Mouse (Mus musculus) midbrain, embryonic 12.5 days (tissue): Measurements from ENCODE around the gene Olfr1368. TPM values are rescaled to one million over a fixed set of nuclear protein-coding genes. Genes with fewer than 3 reads are reported as not detected.
A peak's percentile ranks its signal among the peaks of the same experiment; 100 is the strongest.

ENCODE experiments used
- ATAC-seq: fragments of 200-750 bp; cut with Nextera tagmentation; 2 replicates; pipeline ENCODE4 v1.8.0; 2017; ENCODE audit warnings: low read depth, moderate TSS enrichment, moderate library complexity; ENCODE audit not compliant: low FRiP score
- H3K27ac ChIP-seq: fragments of 300-500 bp; sonication (generic); replicated peaks from 2 replicates; pipeline ENCODE4 v1.5.1; 2016; ENCODE audit warnings: mild to moderate bottlenecking
- H3K27me3 ChIP-seq: fragments of 300-500 bp; sonication (generic); 2 replicates; pipeline ENCODE4 v1.6.1; 2016; ENCODE audit warnings: mild to moderate bottlenecking
- H3K36me3 ChIP-seq: fragments of 300-500 bp; sonication (generic); 2 replicates; pipeline ENCODE4 v1.6.1; 2016
- H3K4me1 ChIP-seq: fragments of 300-500 bp; sonication (generic); 2 replicates; pipeline ENCODE4 v1.6.1; 2016
- H3K4me2 ChIP-seq: fragments of 300-500 bp; sonication (generic); replicated peaks from 2 replicates; pipeline ENCODE4 v1.6.1; 2016; ENCODE audit warnings: mild to moderate bottlenecking, moderate library complexity
- H3K4me3 ChIP-seq: fragments of 300-500 bp; sonication (generic); 2 replicates; pipeline ENCODE4 v1.5.1; 2016; ENCODE audit warnings: mild to moderate bottlenecking
- H3K9ac ChIP-seq: fragments of 300-500 bp; sonication (generic); replicated peaks from 2 replicates; pipeline ENCODE4 v1.6.1; 2016; ENCODE audit warnings: mild to moderate bottlenecking, moderate library complexity
- H3K9me3 ChIP-seq: fragments of 300-500 bp; sonication (generic); 2 replicates; pipeline ENCODE4 v1.6.1; 2016; ENCODE audit warnings: mild to moderate bottlenecking
- WGBS: fragments of 180-500 bp; shearing (Covaris S2); methylation state at CpG from one replicate; pipeline ENCODE4 v1.1.7; 2016; 5-methylcytosine and 5-hydroxymethylcytosine counted together
- polyA plus RNA-seq: library from polyadenylated mRNA; unstranded; fragments of >200 nt; fragmentation: Nextera tagmentation; extraction: Ambion mirVana; gene quantifications from 2 replicates; pipeline ENCODE4 v1.2.1, GENCODE M21; 2016

The Olfr1368 gene
- polyA plus RNA-seq, 1 experiment from 2014 or later = not detected

DNA sequence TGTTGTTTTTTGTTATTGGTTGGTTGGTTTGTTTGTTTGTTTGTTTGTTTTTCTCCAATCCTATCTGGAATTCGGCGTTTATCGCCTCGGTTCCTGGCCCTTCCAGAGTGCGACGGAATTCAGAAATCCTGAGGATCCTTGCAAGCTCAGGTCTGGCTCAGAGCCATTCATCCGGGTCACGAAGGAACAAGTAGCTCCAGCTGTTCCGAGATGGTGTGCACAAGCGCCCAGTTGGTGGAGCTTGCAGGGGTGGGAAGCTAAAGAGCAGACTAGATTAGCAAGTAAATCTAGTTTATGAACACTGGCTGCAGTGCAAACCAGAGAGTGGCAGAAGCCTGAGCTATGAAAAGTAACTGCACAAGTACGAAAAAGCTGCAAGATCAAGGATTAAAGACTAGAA lies 27.4 kb upstream of the Olfr1368 start:
- 0 out of 2 replicates have a peak overlapping the region, but pooled peaks have one; percentile 39 for H3K27ac ChIP-seq
- H3K9ac ChIP-seq = 0 out of 2 replicates have a peak overlapping the region, but pooled peaks have one; percentile 21
- H3K4me2 ChIP-seq = peak overlapping the region; percentile 60
- under 1% methylated on average over 11 of the region's 11 CpGs for WGBS
- H3K9me3 ChIP-seq = no peaks in the 10 kb centered on the region
- peaks cover 8% of the 10 kb centered on the region; the same call in 1 of the 2 replicates for H3K27me3 ChIP-seq
- ATAC-seq = no peak
- no peaks in the 10 kb centered on the region for H3K36me3 ChIP-seq
- H3K4me3 ChIP-seq = peak overlapping the region; percentile 33
- peaks cover 8% of the 10 kb centered on the region for H3K4me1 ChIP-seq

DNA sequence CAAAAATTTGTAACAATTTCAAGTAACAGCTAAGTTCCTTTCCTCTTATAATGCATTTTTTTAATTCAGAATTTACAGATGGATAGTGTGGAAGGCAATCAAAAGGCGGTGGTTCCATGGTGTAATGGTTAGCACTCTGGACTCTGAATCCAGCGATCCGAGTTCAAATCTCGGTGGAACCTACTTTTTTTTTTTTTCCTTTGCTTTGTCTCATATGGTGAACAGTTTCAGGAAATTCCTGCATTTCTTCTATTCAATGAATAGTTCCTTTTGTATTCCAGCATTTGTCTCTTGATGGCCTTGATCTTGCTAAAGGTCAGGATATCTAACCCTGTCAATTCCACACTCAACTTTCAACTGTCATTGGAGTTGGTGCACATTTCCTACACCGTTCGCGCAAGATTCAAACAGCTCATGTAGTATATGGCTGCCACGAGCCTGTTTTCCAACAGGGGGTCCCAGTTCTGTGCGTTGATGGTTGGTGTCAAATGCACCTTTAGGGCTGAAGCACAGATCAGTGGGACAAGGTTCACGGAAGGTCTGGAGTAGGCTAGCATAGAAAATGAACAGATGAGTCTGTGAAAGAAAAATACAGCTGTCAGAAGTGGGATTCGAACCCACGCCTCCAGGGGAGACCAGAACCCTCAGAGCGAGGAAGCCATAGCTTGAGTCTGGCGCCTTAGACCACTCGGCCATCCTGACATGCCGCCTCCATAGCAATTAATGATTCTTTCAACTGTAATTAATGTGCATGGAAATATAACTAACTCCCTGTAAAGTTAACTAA lies 26.8 kb upstream of the Olfr1368 start:
- under 1% methylated on average over 16 of the region's 16 CpGs for WGBS
- Histone ChIP-seq H3K4me1 (peaks cover 8% of the 10 kb centered on the region), H3K9me3 (no peaks in the 10 kb centered on the region), H3K27ac (no peak overlapping the region), H3K4me2 (peak overlapping the region; percentile 60), H3K36me3 (no peaks in the 10 kb centered on the region), H3K27me3 (peaks cover 4% of the 10 kb centered on the region; the same call in 1 of the 2 replicates), H3K9ac (no peak overlapping the region), H3K4me3 (peak overlapping the region; percentile 49)
- peak; percentile 32 for ATAC-seq

DNA sequence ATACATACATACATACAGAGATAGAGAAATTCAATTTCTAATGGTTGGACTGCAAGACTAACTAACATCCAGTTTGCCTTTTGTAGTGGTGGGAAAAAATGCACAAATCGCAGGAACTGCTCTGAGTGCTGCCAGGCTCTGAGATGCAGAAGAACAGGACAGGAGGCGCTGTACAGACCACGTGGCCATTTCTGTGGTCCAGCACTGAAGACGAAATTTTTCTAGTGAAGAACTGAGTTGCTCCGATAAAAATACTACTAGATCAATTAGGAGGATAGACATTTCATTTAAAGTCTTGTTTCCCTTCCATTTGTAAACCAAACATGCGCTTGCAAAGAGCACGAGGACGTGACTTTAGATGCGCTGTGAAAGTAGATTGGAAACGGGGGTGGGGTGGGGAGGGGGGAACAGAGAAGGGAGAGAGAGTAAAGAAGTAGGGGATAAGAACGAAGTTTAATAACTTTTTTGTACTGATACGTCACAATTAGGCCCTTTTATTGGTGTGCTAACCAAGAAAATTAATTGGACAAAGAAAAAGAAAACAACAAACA lies 26.0 kb upstream of the Olfr1368 start:
- Histone ChIP-seq H3K4me1 (peaks cover 8% of the 10 kb centered on the region), H3K27me3 (peaks cover 4% of the 10 kb centered on the region; the same call in 1 of the 2 replicates), H3K27ac (no peak overlapping the region), H3K4me2 (peak overlapping the region; percentile 60), H3K36me3 (no peaks in the 10 kb centered on the region), H3K9me3 (no peaks in the 10 kb centered on the region), H3K9ac (peak overlapping the region; percentile 55), H3K4me3 (peak overlapping the region; percentile 49)
- under 1% methylated on average over 12 of the region's 12 CpGs for WGBS
- ATAC-seq = peak; percentile 28; the same call in 1 of the 2 replicates

DNA sequence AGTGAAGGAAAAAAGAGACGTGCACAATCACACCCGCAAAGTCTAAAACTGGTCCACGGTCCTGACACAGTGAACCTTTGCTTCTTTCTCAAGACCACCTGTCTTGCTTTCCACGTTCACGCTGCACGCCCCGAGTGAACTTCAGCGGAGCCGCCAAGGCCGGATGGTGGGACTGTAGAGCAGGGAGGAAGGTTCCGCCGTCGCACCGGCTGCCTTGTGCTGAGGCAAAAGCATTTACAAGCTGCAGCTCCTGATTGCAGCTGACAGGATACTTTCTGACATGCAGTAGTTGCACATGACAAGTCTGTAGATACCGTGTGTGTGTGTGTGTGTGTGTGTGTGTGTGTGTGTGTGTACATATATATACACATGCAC lies 25.5 kb upstream of the Olfr1368 start:
- no peak for ATAC-seq
- Histone ChIP-seq H3K36me3 (no peaks in the 10 kb centered on the region), H3K9ac (no peak overlapping the region; the same call in 1 of the 2 replicates), H3K4me1 (peaks cover 8% of the 10 kb centered on the region), H3K9me3 (no peaks in the 10 kb centered on the region), H3K27me3 (peaks cover 4% of the 10 kb centered on the region), H3K4me3 (peak overlapping the region; percentile 49), H3K27ac (no peak overlapping the region), H3K4me2 (peak overlapping the region; percentile 60)
- WGBS = 8% methylated on average over 15 of the region's 15 CpGs

DNA sequence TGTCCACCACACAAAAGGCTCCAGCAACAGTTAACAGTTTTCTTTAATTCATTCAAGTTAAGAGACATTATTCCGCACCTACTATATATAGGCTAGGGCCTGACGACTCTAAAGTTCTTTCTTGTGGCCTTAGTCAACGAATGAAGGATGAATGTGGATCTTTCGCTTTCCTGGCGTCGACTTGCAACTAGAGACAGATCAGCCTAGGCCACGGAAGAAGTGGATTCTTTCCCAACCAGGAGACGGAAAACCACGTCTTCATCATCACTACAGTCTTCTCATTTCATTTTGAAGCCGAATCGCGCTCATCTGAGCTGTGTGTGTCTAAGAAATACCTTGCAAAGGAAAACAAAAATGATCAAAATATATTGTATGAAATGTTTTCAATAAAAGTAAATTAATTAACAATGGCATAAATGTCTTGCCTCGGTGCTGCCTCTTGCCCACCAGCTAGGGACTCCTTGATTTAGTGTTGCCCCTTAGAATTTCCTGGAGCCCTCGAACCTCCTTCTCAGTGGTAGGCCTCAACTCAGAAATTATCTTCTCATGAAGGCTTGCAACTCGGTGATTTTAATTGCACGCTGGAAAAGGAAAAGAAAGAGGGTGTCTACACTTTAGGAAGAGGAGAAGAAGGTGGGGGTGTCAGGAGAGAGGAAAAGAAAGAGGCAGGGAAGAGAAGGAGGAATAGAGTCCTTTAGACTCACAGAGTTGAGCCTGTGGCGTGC lies 24.9 kb upstream of the Olfr1368 start:
- Histone ChIP-seq H3K4me2 (peak overlapping the region; percentile 60), H3K4me3 (peak overlapping the region; percentile 55), H3K4me1 (peaks cover 8% of the 10 kb centered on the region), H3K36me3 (no peaks in the 10 kb centered on the region), H3K27me3 (peaks cover 8% of the 10 kb centered on the region), H3K27ac (no peak overlapping the region), H3K9ac (no peak overlapping the region), H3K9me3 (no peaks in the 10 kb centered on the region)
- no peak for ATAC-seq
- 32% methylated on average over 17 of the region's 17 CpGs for WGBS

GRCm38 (mm10) chr13:21169657-21170430 lies 24.2 kb upstream of the Olfr1368 start:
- Histone ChIP-seq H3K27me3 (peaks cover 4% of the 10 kb centered on the region), H3K4me2 (peak overlapping the region; percentile 64), H3K27ac (0 out of 2 replicates have a peak overlapping the region, but pooled peaks have one; percentile 25), H3K9me3 (no peaks in the 10 kb centered on the region), H3K36me3 (no peaks in the 10 kb centered on the region), H3K4me3 (peak overlapping the region; percentile 55), H3K9ac (no peak overlapping the region), H3K4me1 (peaks cover 8% of the 10 kb centered on the region)
- peak; percentile 80 for ATAC-seq
- under 1% methylated on average over 39 of the region's 39 CpGs for WGBS

DNA sequence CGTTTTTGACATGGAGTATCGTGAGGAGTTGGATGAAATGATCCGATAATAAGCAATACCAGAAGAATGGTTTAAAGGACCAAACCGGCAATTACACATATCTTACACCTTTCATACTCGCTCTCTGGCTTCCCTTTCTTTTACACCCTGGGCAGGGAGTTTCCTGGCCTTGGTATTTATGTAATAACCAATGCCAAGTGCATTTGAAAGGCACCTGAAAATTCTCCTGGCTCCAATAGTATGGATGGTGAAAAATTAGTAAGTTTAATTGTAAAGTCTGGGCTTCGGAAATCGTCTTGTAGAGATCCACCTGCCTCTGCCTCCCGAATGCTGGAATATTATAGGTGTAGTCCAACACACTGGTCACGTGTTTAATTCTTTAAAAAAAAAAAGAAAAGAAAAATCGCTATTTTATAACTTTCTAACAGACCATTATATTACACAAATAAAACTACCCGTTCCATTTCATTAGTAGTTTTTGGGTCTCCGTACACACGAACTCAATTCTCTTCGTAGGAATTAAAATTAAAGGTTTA lies 23.5 kb upstream of the Olfr1368 start:
- no peaks in the 10 kb centered on the region for H3K9me3 ChIP-seq
- 3% methylated on average over 14 of the region's 14 CpGs for WGBS
- H3K4me2 ChIP-seq = peak overlapping the region; percentile 64
- H3K27ac ChIP-seq = no peak overlapping the region
- H3K9ac ChIP-seq = peak overlapping the region; percentile 50; the same call in 1 of the 2 replicates
- H3K27me3 ChIP-seq = peaks cover 4% of the 10 kb centered on the region
- ATAC-seq = no peak
- peaks cover 8% of the 10 kb centered on the region for H3K4me1 ChIP-seq
- peak overlapping the region; percentile 55 for H3K4me3 ChIP-seq
- H3K36me3 ChIP-seq = no peaks in the 10 kb centered on the region

DNA sequence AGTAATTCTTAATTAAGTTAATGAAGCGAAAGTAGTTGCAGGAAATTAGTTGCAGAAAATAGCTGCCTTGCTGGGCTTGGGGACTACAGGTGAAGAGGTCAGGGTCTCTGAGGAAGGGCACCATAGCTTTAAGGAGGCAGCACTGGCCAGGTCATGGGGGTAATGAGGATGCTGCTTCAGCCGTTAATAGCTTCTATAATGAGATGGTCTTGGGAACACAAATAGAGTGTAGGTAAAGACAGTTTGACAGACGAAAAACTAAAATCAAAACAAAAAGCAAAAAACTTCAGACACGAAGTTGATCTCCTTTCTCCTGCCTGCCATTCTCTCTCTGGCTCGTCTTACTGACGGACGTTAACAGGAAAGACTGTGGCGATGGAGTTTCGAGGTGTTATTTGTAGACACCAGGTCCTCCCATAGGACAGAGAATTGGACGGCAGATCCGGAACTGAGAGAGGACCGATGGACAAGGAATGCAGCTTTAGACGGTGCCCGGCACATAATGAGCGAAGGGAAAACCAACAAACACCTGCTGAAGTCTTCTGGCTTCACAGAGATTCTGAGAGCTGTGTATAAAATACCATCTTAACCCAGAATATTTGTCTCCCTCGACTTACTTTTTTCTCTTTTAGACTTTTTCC lies 22.8 kb upstream of the Olfr1368 start:
- Histone ChIP-seq H3K27ac (no peak overlapping the region), H3K27me3 (peaks cover 4% of the 10 kb centered on the region), H3K9me3 (no peaks in the 10 kb centered on the region), H3K36me3 (no peaks in the 10 kb centered on the region), H3K4me2 (peak overlapping the region; percentile 64), H3K9ac (peak overlapping the region; percentile 50), H3K4me1 (peaks cover 8% of the 10 kb centered on the region), H3K4me3 (peak overlapping the region; percentile 55)
- 0% methylated on average over 16 of the region's 16 CpGs for WGBS
- no peak for ATAC-seq

DNA sequence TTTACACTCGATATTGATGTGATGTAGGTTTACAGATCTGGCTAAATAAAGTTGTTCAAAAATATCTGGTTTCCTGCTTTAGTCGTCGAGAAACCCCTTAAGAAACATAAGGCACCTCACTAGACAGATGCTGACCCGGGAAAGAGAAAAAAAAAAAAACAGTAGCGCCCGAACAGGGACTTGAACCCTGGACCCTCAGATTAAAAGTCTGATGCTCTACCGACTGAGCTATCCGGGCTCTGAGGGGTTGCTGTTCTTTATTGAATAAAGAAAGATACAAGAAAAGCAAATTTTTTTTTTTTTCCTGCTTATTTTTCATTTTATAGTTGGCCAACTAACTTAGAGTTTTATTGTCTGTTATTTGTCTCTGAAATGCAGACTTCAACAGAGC lies 22.2 kb upstream of the Olfr1368 start:
- Histone ChIP-seq H3K4me2 (peak overlapping the region; percentile 64), H3K36me3 (no peaks in the 10 kb centered on the region), H3K9me3 (no peaks in the 10 kb centered on the region), H3K27ac (no peak overlapping the region), H3K4me1 (peaks cover 6% of the 10 kb centered on the region), H3K4me3 (peak overlapping the region; percentile 55), H3K9ac (peak overlapping the region; percentile 50; the same call in 1 of the 2 replicates), H3K27me3 (peaks cover 4% of the 10 kb centered on the region)
- WGBS = 1% methylated on average over 8 of the region's 8 CpGs
- 0 out of 2 replicates have a peak, but pooled peaks have one; percentile 21 for ATAC-seq

- peak; percentile 50 for ATAC-seq
- Histone ChIP-seq H3K27me3 (peaks cover 7% of the 10 kb centered on the region), H3K4me3 (peak overlapping the region; percentile 55), H3K9ac (peak overlapping the region; percentile 44; the same call in 1 of the 2 replicates), H3K36me3 (no peaks in the 10 kb centered on the region), H3K27ac (no peak overlapping the region), H3K4me2 (peak overlapping the region; percentile 64), H3K9me3 (no peaks in the 10 kb centered on the region), H3K4me1 (peaks cover 6% of the 10 kb centered on the region)
- 1% methylated on average over 27 of the region's 27 CpGs for WGBS
Measured at GRCm38 (mm10) chr13:21166936-21167909, 21.6 kb upstream of the Olfr1368 start.
